Mouse (Mus musculus) erythroblast, adult 5-6 weeks (primary cell): ENCODE measurements around the gene Alg9. TPM values are rescaled to one million over a fixed set of nuclear protein-coding genes. Genes with fewer than 3 reads are reported as not detected.

ENCODE experiments used
- ATAC-seq: replicated peaks from 2 replicates; pipeline ENCODE4 v1.8.0; 2016; ENCODE audit warnings: moderate number of reproducible peaks, mild to moderate bottlenecking, moderate TSS enrichment, inconsistent platforms; ENCODE audit not compliant: poor library complexity, low FRiP score, severe bottlenecking
- total RNA-seq, 2 experiments: library from RNA; stranded (forward) in 1 of 2; stranded (reverse) in 1 of 2; fragments of 150-400 nt in 1 of 2; fragments of 200-764, 138-1000 nt in 1 of 2; gene quantifications; 2 replicates each; pipeline versions ENCODE4 v1.2.3 to v1.2.4; 2015 to 2017; ENCODE audit warnings: low replicate concordance in 2 of 2

The Alg9 gene
- total RNA-seq, 2 experiments from 2014 or later: 18.0 to 46.1 TPM

DNA sequence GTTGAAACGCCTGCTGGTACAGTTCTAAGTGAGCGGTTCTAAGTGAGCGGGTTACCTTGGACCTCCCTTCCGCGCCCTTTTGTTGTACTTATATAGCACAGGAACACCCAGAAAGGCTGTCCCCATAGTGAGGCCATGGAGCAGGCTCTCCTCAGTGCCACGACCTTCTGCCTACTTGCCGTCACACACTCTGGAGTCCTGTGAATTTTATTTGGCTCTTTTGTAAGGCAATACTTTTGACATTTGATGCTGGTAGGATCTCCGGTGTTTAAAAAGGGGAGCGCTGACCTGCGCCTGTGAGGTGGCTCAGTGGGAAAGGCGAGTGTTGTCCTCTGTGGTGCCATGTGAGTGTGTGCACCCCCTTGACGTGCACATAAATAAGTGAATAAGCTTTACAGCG is 34.3 kb downstream of the Alg9 start:
- ATAC-seq: no peak

DNA sequence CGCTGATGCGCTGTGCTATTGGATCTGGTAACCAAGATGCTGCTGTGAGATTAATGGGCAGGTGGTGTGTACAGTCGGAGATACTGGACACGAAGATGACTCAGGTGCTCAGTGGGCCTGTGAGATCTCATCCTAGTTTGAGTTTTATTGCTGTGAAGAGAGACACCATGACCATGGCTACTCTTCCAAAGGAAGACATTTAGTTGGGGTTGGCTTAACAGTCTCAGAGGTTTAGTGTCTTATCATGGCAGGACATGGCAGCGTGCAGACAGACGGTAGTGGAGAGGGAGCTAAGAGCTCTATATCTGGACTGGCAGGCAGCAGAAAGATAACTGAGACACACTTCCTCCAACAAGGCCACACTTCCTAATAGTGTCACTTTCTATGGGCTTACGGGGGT is 36.4 kb downstream of the Alg9 start:
- peak; percentile 88 for ATAC-seq

DNA sequence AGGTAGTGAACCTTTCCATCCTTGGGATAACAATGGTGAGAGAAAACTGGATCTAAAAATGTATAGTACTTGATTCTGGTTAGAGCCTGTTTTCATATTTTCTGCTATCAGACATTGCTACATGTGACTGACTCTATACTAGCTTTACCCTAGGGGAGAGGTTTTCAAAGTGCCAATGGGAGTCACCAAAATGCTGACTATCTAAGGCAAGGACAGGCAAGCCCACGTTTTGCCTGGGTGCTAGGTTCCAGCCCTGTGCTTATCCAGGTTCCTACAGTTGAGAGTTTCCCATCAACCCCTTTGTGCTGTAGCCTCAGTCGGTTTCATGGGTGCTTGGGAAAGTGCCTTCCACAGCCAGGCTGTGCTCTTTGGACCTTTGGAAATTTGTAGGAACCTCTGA is 36.9 kb downstream of the Alg9 start:
- ATAC-seq: peak; percentile 47

DNA sequence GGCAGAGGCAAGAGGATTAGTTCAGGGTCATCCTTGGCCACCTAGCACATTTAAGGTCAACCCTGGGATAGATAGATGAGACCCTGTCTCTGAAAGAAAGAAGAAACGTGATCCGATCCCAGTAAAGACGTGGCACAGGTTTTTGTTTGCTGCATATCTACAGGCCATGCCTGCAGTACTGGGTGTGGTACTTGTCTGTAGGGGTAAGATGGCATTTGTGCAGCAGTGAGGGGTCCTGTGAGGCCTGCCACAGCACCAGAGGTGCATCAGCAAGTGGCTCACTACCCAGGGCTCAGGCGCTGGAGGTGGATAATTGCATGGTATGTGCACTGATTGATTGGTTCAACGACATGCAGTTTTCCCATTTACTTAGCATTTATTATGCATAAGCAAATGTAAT is 39.0 kb downstream of the Alg9 start:
- peak; percentile 49 for ATAC-seq

DNA sequence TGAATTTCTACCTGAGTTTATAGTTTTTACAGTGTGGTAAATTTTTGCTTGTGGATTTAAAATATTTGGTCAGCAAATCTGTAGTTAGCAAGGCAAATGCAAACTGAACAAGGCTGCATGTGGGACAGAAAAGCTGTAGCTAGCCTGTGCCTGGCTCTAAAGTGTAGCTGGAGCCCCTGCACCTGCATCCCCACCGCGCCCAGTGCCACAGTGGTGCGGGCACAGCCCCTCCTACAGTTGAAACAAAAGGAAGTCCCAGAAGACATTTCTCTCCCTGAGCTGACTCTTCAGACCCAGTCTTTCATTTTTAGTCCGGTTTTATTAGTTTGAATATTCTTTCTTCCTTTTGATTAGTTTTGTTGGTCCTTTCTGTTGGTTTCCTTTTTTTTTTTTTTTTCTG is 40.8 kb downstream of the Alg9 start:
- ATAC-seq: no peak

DNA sequence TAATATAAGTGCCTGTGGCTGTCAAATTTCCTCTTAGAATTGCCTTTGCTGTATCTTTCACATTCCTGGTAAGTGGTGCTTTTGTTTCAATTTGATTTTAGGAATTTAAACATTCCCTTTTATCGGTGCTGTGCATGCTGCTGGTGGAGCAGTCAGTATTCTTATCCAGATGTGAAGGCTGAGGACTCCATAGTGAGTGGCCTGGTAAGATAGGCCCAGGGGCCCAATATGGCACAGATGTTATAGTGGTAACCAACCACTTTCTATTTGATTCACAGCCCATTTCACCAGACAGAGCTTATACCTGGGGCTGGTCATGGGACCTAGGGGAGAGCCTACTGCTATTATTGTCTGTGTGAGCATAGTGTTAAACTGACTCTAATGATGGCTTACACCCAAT is 41.7 kb downstream of the Alg9 start:
- ATAC-seq: peak; percentile 90

DNA sequence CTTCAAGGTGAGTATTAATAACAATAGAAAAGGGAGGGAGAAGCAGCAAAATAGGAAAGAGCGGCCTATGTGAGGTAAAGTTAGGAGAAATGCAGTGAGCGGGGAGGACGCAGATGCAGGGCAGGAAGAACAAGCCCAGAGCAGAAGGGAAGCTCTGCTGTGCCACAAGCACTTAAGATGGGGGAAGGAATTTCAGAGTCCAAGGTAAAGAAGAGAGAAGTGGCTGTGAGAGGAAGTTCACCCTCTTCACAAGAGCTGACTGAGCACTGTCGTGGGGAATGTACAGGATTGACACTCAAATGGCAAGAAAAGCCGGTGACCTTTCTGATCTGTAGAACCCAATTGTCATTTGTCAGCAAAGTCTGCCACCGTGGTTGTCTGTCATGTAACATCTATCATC is 43.2 kb downstream of the Alg9 start:
- no peak for ATAC-seq

DNA sequence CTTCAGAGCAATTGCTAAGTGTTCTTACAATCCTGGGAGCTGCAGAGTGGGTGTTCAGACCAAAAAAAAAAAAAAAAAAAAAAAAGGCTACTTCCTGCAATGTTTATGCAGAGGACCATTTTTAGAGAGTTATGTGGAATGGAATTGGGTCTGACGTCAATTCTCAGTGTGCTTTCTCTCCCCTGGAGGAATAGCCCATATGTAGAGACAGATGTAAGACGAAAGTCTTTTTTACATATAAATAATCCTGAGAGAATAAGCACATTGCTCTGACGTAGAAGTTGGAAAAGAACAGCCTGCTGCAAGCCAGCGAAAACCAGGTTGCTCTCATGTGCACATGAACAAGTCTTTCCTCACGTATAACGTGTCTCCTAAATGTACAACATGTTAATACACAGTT is 44.9 kb downstream of the Alg9 start:
- ATAC-seq: no peak

DNA sequence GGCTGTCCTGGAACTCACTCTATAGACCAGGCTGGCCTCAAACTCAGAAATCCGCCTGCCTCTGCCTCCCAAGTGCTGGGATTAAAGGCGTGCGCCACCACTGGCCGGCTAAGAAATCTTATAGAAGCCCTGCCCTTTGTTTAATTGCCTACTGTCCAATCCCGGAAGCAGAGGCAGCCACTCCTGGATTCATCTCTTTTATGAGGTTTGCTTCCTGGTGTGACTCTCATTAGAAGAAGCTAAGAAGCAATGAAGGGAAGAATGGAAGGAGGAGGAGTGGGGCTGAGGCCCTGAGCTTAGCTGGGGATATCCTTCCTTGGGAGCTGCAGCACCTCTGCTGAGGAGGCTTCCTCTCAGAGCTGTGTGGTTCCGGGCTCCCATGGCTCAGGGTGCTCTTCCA is 46.8 kb downstream of the Alg9 start:
- ATAC-seq: no peak

DNA sequence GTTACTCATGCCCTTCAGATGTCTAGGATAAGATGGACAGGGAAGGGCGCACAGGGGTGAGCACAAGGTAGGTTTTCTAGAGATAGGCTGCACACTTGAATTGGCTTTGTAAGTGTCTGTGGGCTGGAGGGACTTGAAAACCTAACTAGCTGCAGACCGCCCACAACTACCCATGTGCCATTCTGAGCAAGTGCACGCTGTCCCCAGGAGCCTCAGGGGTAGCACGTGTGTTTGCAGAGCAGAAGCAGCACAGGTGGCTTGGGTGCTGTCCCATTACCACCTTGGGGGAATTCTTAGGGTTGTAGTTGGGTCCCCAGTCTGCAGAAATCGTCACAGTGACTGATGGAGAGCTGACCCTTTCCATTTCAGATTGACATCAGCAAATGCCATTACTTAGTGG is 47.4 kb downstream of the Alg9 start:
- no peak for ATAC-seq

DNA sequence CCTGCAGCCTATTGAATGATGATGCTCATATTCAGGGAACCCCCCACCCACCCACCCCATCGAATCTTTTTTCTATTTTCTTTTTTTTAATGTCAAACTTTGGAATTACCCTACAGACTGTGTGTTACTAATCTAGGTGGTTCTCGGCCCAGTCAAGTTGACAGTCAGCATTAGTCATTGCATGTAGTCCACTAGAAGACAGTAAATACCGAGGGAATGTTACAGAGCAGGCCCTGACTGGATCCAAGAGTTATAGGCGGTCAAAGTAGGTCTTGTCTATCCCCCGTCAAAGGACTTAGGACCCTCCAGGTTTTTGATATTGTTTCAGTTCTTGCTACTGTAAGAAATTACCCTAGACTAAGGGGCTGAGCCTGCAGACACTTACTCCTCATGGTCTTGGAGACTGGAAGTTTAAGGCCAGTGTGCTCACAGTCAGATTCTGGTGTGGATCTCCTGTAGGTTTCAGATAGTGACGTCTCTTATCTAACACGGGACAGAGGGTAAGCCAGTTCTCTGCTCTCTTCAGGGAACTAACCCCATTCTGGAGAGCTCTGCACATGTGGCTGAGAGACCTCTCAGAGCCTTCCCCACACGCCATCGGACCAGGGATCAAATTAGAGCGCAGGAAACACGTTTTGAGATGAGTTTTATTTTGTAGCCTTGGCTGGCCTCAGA is 49.1 kb downstream of the Alg9 start:
- ATAC-seq: peak; percentile 94

DNA sequence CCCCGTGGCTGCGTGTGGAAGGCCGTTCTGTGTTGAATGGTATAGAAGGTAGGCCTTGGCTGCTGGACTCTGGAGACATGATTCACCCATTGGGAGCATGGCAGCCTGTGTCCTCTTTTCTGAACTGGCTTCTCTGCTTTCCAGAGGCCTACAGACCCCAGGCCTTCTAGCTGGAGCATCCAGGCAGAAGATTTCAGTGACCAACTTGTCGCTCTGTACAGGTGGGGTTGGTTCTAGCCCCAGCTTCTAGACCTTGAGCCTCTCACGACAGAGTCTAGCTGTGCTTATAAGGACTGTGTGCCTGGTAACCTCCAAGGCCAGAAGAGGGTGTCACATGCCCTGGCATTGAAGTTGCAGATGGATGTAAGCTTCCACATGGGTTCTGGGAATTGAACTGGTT is 56.7 kb downstream of the Alg9 start:
- no peak for ATAC-seq

DNA sequence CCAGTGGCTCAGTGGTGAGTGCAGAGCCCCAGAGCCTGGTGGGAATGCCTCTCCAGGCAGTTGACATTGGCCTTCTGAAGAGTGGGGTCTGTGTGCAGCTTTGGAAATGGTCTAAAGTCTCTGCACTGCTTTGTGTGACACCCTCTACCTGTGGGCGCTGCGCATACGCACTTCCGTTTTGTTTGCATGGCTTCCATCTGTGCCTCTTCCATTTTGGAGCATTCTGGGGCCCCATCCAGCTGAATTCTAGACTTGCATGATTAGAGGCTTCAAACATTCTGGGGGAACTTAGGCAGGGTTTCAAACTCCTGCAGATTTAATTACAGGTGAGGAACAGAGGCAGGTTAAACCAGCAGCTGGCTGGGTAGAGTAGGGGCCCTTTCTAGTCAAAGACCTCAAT is 57.3 kb downstream of the Alg9 start:
- ATAC-seq: no peak

DNA sequence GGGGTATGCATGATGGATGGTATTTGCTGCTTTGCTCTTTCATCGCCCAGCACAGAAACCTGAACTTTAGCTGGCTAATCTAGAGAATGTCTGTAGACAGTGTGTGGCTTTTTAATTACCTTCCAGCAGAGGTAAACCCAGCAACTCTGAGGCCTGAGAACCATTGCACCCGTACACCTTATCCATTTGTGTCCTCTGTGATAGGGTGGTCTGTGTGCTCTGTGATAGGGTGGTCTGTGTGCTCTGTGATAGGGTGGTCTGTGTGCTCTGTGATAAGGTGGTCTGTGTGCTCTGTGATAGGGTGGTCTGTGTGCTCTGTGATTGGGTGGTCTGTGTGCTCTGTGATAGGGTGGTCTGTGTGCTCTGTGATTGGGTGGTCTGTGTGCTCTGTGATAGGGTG is 57.8 kb downstream of the Alg9 start:
- 0 out of 2 replicates have a peak, but pooled peaks have one; percentile 50 for ATAC-seq

DNA sequence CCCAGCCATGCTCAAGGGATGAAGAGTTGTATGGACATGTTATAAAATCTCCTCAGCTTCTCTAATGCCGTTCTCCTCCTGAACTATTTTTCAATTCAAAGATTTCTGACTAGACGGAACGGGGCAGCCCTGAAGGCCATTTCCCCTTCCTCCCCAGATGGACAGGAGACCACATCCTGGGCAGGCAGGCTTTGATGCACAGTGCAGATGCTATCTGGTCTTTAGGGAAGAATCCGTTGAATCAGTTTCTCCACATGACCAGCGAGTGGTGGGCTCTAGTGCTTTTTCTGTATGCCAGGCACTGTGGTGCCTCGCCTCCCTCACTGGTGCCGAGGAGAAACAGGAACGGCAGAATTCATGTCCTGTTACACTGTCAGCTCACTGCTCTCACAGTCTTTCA is 59.0 kb downstream of the Alg9 start:
- ATAC-seq: no peak

DNA sequence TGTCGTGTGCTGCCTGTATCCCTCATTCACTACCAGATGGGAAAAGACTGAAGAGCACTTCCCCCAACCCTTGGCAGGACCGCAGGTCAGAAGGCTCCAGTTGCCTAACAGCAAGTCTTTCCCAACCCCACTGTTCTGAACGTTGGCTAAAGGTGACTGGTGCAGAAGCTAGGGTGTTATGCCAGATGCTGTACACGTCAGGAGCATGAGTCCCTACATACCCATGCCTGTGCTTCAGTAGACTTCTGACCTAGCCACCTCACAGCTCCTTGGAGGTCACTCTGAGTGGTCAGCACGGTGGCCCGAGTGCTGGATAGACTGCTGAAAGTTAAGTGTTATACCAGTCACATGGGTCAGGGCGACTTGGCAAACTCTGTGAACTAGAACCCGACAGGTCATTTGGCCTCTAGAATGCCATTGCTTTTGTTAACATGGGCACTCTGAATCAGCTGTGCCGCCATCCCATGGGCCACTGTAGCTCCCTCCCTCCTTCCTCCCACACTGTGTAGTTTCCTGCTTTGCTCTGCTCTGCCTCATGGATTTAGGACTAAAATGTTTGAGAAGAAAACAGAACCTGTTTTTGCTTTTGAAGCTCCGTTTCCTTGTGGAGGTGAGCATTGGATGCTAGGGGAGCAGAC is 60.4 kb downstream of the Alg9 start:
- no peak for ATAC-seq

DNA sequence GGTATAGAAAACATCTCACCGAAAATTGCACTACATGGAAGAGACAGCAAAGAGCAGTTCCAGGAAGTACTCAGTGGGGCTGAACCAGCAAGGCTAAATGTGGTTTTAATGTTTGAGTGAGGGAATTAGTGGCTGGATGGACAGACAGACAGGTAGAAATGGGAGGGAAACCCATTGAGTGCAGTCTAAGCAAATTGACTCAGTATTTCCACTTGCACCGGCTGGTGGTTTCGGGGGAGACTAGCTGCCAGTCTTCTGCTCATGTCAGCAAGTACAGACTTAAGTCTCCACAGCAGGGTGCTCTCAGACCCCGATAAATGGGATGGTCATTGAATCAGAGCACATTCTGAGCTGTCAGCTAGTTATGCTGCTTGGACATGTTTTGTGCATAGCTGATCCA is 61.3 kb downstream of the Alg9 start:
- no peak for ATAC-seq

DNA sequence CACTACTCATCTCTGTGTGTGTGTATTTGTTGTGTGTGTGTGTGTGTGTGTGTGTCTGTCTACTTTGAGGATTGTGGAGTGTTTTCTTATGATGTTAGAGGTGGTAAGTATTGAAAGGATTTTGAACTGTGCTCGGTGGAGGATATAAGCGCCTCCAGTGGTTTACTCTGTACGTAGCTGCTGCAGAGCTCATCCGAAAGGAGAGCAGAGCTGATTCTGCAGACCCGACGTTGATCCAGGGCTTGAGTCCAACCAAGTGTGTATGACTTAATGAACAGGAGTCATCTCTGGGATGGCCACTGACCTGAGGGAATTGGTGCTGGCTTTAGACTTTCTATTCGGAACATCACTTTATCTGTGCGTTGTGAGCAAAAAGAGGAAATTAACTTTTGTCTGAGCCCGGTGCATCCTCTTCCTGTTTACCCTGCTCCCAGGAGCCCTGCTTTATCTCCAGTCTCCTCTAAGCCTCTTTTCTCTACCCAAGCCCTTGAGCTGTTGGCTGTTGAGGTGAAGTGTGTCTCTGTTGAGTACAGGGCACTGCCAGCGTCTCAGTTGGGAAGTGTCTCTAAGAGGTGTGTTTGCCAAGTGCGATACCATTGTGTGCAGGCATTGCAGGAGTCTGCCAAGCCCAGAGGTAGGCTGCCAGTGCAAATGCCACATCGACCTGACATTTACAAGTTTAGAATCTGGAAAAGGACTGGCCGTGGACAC is 66.4 kb downstream of the Alg9 start:
- ATAC-seq: peak; percentile 50; the same call in 1 of the 2 replicates

DNA sequence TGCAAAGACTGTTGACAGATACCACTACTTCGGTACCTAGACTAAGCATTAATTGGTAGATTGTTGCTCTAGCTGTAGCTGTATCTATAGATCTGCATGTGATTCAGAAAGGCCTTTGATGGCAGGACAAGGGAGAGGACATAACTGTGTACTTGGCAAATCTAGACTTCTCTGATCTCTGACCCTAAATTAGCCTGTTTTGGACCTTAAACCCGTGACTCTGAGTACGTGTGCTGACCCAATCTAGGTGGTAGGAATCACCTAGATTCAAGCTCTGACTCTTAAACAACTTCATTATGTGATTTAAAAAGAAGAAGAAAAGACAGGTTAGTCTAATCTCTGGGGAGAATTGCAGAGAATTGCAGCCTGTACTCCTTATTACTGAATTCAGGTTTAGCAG is 70.3 kb downstream of the Alg9 start, which contains the start of gene Ppp2r1b:
Gene Ppp2r1b, plus strand, starts transcription at position 221 of the 400 bp plus-strand sequence.
- no peak for ATAC-seq

DNA sequence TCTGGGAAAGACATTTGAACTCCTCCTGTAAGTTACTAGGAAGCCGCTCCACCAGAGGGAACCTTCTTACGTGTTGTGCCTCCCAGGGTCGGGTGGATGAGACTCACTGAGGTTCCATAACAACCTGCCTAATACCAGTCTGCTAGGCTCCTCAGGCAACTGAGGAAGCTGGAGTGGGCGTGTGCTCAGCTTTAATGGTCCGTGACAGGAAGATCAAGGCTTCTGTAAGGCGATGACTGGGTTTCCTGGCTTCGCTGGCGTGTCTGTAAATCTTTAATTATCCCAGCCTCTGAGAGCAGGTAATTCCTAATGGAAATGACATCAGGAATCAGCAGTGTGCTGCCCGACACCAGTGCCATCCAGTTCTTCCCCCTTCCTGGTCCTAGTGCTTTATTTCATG is 70.7 kb downstream of the Alg9 start:
- ATAC-seq: no peak

DNA sequence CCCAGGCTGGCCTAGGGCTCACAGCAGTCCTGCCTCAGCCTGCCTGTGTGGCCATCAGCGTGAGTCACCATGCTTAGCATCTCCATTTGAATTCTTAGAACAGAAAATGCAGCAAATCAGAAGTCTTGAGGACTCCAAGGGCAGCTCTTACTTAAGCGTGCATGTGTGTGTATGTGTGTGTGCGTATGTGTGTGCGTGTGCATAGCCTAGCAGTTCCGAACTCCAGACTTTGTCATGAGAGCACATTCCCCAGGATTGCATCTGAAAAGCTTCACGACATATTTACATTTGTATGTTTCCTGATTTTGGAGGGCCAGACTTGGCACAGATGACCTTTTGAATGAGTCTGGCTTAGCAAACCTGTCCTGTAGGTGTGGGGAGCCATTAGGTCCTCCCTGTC is 72.3 kb downstream of the Alg9 start:
- ATAC-seq: no peak
